Mouse (Mus musculus): Measurements from ENCODE around the gene Dnaaf1.

GRCm38 (mm10) chr8:119531973-119532372, 43.1 kb upstream of the Dnaaf1 start:
- TF ChIP-seq CTCF (IDR thresholded peaks at IDR 0.05; ENCODE audit: low read depth, low read length) (no peak), POLR2A (IDR thresholded peaks at IDR 0.05; ENCODE audit: borderline replicate concordance, low read depth, low read length) (no peak)
